Mouse (Mus musculus): Measurements from ENCODE around the gene Tspan2.

The Tspan2 gene

GRCm38 (mm10) chr3:102735638-102736037, 1.3 kb downstream of the Tspan2 start:
- DNase-seq: peak in 1 of 2 experiments; percentile 43

- no peak for DNase-seq
These were observed 2.1 kb downstream of the Tspan2 start for GRCm38 (mm10) chr3:102736436-102736835.

GRCm38 (mm10) chr3:102737106-102737505, 2.8 kb downstream of the Tspan2 start:
- DNase-seq: peak; percentile 49 to 52

GRCm38 (mm10) chr3:102738161-102738901, 4.0 kb downstream of the Tspan2 start:
- no peak for DNase-seq

GRCm38 (mm10) chr3:102738926-102739325, 4.6 kb downstream of the Tspan2 start:
- DNase-seq: peak in 1 of 2 experiments; percentile 9

GRCm38 (mm10) chr3:102742725-102743124, 8.4 kb downstream of the Tspan2 start:
- no peak for DNase-seq

- no peak for DNase-seq
These were observed 8.9 kb downstream of the Tspan2 start for GRCm38 (mm10) chr3:102743202-102743601.

GRCm38 (mm10) chr3:102743781-102744471, 9.6 kb downstream of the Tspan2 start:
- no peak for DNase-seq

GRCm38 (mm10) chr3:102744657-102745056, 10.3 kb downstream of the Tspan2 start:
- DNase-seq: no peak

GRCm38 (mm10) chr3:102746174-102746573, 11.8 kb downstream of the Tspan2 start:
- no peak for DNase-seq

- no peak for DNase-seq
These were observed 13.7 kb downstream of the Tspan2 start for GRCm38 (mm10) chr3:102748038-102748437.

- no peak for DNase-seq
These were observed 14.4 kb downstream of the Tspan2 start for GRCm38 (mm10) chr3:102748686-102749085.

- peak in 1 of 2 experiments; percentile 1 for DNase-seq
These were observed 16.8 kb downstream of the Tspan2 start for GRCm38 (mm10) chr3:102751136-102751535.

GRCm38 (mm10) chr3:102751536-102751935, 17.2 kb downstream of the Tspan2 start:
- no peak for DNase-seq

GRCm38 (mm10) chr3:102752053-102752452, 17.7 kb downstream of the Tspan2 start:
- peak in 1 of 2 experiments; percentile 37 for DNase-seq

GRCm38 (mm10) chr3:102752457-102752856, 18.1 kb downstream of the Tspan2 start:
- DNase-seq: peak in 1 of 2 experiments; percentile 35

GRCm38 (mm10) chr3:102755801-102756200, 21.5 kb downstream of the Tspan2 start:
- no peak for DNase-seq

GRCm38 (mm10) chr3:102757019-102757418, 22.7 kb downstream of the Tspan2 start:
- DNase-seq: no peak

GRCm38 (mm10) chr3:102760236-102760635, 25.9 kb downstream of the Tspan2 start:
- no peak for DNase-seq

- no peak for DNase-seq
These were observed 28.1 kb downstream of the Tspan2 start for GRCm38 (mm10) chr3:102762388-102762787.

- peak; percentile 77 to 82 for DNase-seq
These were observed 29.5 kb downstream of the Tspan2 start for GRCm38 (mm10) chr3:102763713-102764400.

- no peak for DNase-seq
These were observed 30.5 kb downstream of the Tspan2 start for GRCm38 (mm10) chr3:102764850-102765249.

- DNase-seq: peak; percentile 56 to 72
These were observed 38.7 kb downstream of the Tspan2 start for GRCm38 (mm10) chr3:102773018-102773417.

All from cerebellum, postnatal 25 days (tissue).